Mouse (Mus musculus) cerebellum, adult 11-12 months (tissue): ENCODE measurements around the gene Shpk.

Experiments used
- DNase-seq: peaks from one replicate; pipeline ENCODE4 v3.0.0; 2022

Shpk gene

GRCm38 (mm10) chr11:73199230-73199712 lies at the start of gene Shpk:
TSS of gene Shpk (plus strand) at chr11:73199460.
- peak; percentile 95 for DNase-seq

- no peak for DNase-seq
Observed at GRCm38 (mm10) chr11:73155071-73155470, 44.2 kb upstream of the Shpk start.

- DNase-seq: no peak
Observed at GRCm38 (mm10) chr11:73159957-73160810, 39.1 kb upstream of the Shpk start, which contains the start of gene P2rx5. TSS of gene P2rx5 (plus strand) at chr11:73160421.

- no peak for DNase-seq
Observed at GRCm38 (mm10) chr11:73160811-73161200, 38.5 kb upstream of the Shpk start.

- DNase-seq: no peak
Observed at GRCm38 (mm10) chr11:73161616-73162015, 37.6 kb upstream of the Shpk start.

GRCm38 (mm10) chr11:73162284-73162683 lies 37.0 kb upstream of the Shpk start:
- DNase-seq: no peak

- DNase-seq: no peak
Observed at GRCm38 (mm10) chr11:73168071-73168470, 31.2 kb upstream of the Shpk start.

GRCm38 (mm10) chr11:73168576-73168975 lies 30.7 kb upstream of the Shpk start:
- DNase-seq: no peak

- no peak for DNase-seq
Observed at GRCm38 (mm10) chr11:73169231-73169630, 30.0 kb upstream of the Shpk start.

GRCm38 (mm10) chr11:73172186-73172585 lies 27.1 kb upstream of the Shpk start:
- DNase-seq: no peak

- no peak for DNase-seq
Observed at GRCm38 (mm10) chr11:73175612-73176011, 23.6 kb upstream of the Shpk start.

- no peak for DNase-seq
Observed at GRCm38 (mm10) chr11:73176186-73176585, 23.1 kb upstream of the Shpk start.

- DNase-seq: peak; percentile 97
Observed at GRCm38 (mm10) chr11:73176608-73177508, 22.4 kb upstream of the Shpk start, which contains the start of the genes Emc6 and Tax1bp3. TSS of gene Emc6 (minus strand) at chr11:73177037. TSS of gene Tax1bp3 (plus strand) at chr11:73177083.

GRCm38 (mm10) chr11:73177509-73177875 lies 21.8 kb upstream of the Shpk start:
- DNase-seq: no peak

- DNase-seq: no peak
Observed at GRCm38 (mm10) chr11:73177895-73178294, 21.4 kb upstream of the Shpk start.

GRCm38 (mm10) chr11:73185872-73186615 lies 13.2 kb upstream of the Shpk start:
- DNase-seq: no peak

- DNase-seq: no peak
Observed at GRCm38 (mm10) chr11:73187231-73187630, 12.0 kb upstream of the Shpk start.

- peak; percentile 82 for DNase-seq
Observed at GRCm38 (mm10) chr11:73193047-73193446, 6.2 kb upstream of the Shpk start.

- DNase-seq: no peak
Observed at GRCm38 (mm10) chr11:73194444-73194843, 4.8 kb upstream of the Shpk start.

- no peak for DNase-seq
Observed at GRCm38 (mm10) chr11:73198190-73198589, 1.1 kb upstream of the Shpk start.

GRCm38 (mm10) chr11:73198603-73199229 lies 544 bp upstream of the Shpk start, which contains the start of gene Ctns:
TSS of gene Ctns (minus strand) at chr11:73199042.
- peak; percentile 89 for DNase-seq

GRCm38 (mm10) chr11:73199879-73200278 lies 619 bp downstream of the Shpk start:
- no peak for DNase-seq
